Mouse (Mus musculus): ENCODE data around the gene Mrpl48. TPM values are rescaled to one million over a fixed set of nuclear protein-coding genes. Genes with fewer than 3 reads are reported as not detected.

The Mrpl48 gene
- polyA plus RNA-seq, 1 experiment from 2014 or later = 81.2 TPM

DNA sequence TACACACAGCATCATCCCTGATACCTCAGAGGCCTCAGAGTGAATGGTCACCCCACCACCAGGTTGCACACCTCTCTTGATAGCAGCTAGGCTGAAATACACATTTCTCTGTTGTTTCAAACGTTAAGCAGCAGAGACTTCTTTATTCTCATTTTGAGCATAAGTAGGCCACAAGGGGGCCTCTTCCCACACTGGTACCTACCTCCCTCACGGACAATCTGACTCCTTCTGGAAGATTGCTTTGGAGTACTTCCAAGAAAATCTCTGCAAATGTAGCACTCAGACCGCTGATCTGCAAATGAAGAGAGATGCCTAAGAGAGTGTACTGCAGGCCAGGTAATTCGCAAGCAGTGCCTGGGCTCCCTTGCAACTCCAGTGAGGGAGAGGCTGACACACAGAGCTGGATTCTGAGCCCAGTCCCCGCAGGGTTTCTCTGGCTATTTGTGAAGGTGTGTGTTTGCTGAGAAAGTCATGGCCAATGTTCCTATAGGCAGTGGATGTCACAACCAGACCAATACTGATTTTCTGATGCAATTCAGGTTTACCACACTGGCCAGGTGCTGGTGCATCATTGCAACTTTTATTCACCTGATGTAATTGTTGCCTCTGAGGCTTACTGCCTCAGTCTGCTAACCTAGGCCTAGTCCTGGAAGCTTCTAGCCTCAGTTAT is 57.6 kb downstream of the Mrpl48 start:
- Histone ChIP-seq H3K27me3 (no peaks in the 10 kb centered on the region), H3K9me3 (replicated peaks) (no peaks in the 10 kb centered on the region), H3K4me1 (no peaks in the 10 kb centered on the region), H3K9ac (no peak overlapping the region), H3K36me3 (peaks cover 54% of the 10 kb centered on the region), H3K27ac (no peak overlapping the region), H3K4me2 (no peak overlapping the region), H3K4me3 (replicated peaks) (no peak overlapping the region)
- no peak for ATAC-seq (replicated peaks; ENCODE audit: low FRiP score)
- 54% methylated on average over 5 of the region's 5 CpGs for WGBS

DNA sequence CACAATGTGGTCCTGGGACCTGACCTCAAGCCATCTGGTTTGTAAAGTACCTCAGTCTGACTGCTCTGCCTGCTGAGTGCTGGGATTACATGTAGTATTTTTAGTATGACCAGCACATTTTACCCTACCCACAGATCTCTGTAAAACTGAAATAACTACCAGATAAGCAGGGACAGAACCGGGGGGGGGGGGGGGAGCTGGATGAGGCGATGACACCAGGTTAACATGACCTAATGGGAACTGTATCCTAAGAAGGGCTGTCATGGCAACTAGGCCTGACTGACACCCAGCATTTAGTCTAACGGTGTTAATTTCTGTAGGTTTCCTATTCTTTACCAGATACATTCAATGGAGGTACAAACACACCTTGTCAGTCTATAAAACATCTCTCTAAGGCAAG is 58.3 kb downstream of the Mrpl48 start:
- Histone ChIP-seq H3K4me1 (no peaks in the 10 kb centered on the region), H3K27me3 (no peaks in the 10 kb centered on the region), H3K27ac (no peak overlapping the region), H3K9me3 (replicated peaks) (no peaks in the 10 kb centered on the region), H3K4me2 (no peak overlapping the region), H3K4me3 (replicated peaks) (no peak overlapping the region), H3K9ac (no peak overlapping the region), H3K36me3 (peaks cover 54% of the 10 kb centered on the region)
- ATAC-seq (replicated peaks; ENCODE audit: low FRiP score) = no peak
- 89% methylated on average over 3 of the region's 3 CpGs for WGBS

DNA sequence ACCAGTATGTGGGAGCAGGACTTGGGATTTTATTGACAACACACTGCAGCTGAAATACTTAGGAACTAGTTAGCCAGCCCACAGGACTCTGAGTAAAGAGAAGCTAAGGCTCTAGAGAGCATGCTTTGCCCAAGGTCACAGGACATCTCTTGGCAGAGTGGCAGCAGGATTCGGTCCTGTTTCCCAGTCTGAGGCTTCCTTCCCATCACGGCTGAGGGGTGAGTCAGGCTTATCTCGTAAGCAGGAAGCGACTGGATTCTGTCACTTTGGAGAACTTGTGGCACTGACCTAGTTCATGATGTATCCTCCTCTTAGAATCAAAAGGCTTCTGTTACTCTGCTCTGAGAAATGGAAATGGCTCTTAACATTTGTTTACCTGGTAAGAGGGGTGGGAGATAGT is 60.5 kb downstream of the Mrpl48 start:
- WGBS = 82% methylated on average over 4 of the region's 4 CpGs
- H3K4me3 ChIP-seq (replicated peaks) = no peak overlapping the region
- H3K9me3 ChIP-seq (replicated peaks) = no peaks in the 10 kb centered on the region
- H3K4me1 ChIP-seq = no peaks in the 10 kb centered on the region
- no peak overlapping the region for H3K9ac ChIP-seq
- no peak for ATAC-seq (replicated peaks; ENCODE audit: low FRiP score)
- H3K36me3 ChIP-seq = peaks cover 51% of the 10 kb centered on the region
- no peaks in the 10 kb centered on the region for H3K27me3 ChIP-seq
- no peak overlapping the region for H3K4me2 ChIP-seq
- no peak overlapping the region for H3K27ac ChIP-seq

DNA sequence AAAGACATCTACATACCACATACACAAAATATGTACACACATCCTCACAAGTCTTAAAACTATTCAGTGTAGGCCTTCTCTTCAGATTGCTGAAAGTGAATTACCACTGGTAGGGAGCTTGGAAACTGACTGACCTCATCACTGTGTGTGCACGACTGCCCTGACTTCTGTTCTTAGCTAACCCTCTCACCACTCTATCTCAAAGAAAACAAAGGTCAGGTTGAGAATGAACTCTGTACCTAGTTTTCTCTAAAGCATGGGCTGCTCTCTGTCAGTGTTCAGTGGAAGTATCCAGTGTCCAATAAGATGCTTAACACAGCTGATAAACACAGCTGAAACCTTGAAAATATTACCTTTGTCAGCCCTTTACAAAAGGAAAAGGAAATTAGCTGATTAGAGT is 63.7 kb downstream of the Mrpl48 start:
- H3K36me3 ChIP-seq = peaks cover 39% of the 10 kb centered on the region
- 63% methylated on average over 1 of the region's 1 CpGs for WGBS
- H3K9ac ChIP-seq = no peak overlapping the region
- no peak overlapping the region for H3K4me3 ChIP-seq (replicated peaks)
- no peaks in the 10 kb centered on the region for H3K9me3 ChIP-seq (replicated peaks)
- H3K27me3 ChIP-seq = no peaks in the 10 kb centered on the region
- no peak for ATAC-seq (replicated peaks; ENCODE audit: low FRiP score)
- no peak overlapping the region for H3K27ac ChIP-seq
- H3K4me2 ChIP-seq = no peak overlapping the region
- H3K4me1 ChIP-seq = no peaks in the 10 kb centered on the region

DNA sequence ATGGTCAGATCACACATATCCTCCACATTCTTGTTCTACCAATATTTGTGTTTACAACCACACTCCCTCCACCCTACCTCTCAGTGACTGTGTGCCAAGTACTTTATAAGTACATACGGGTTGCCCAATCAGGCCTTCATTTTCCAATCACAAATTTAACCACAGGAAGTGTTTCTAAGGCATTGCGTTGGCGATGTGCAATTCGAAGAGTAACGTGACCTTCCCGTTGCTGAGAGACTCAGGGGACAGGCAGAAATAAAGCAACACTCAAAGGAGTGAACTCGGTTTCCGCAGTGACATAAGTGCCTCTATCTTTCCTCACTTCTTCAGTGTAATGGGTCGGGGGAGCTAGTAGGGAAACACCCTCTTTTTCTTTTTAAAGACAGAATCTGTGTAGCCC is 68.6 kb downstream of the Mrpl48 start:
- H3K27me3 ChIP-seq = no peaks in the 10 kb centered on the region
- no peak overlapping the region for H3K4me2 ChIP-seq
- no peak for ATAC-seq (replicated peaks; ENCODE audit: low FRiP score)
- H3K9me3 ChIP-seq (replicated peaks) = no peaks in the 10 kb centered on the region
- H3K27ac ChIP-seq = no peak overlapping the region
- WGBS = 95% methylated on average over 9 of the region's 9 CpGs
- H3K4me3 ChIP-seq (replicated peaks) = no peak overlapping the region
- peaks cover 21% of the 10 kb centered on the region for H3K36me3 ChIP-seq
- no peak overlapping the region for H3K9ac ChIP-seq
- H3K4me1 ChIP-seq = peaks cover 9% of the 10 kb centered on the region

DNA sequence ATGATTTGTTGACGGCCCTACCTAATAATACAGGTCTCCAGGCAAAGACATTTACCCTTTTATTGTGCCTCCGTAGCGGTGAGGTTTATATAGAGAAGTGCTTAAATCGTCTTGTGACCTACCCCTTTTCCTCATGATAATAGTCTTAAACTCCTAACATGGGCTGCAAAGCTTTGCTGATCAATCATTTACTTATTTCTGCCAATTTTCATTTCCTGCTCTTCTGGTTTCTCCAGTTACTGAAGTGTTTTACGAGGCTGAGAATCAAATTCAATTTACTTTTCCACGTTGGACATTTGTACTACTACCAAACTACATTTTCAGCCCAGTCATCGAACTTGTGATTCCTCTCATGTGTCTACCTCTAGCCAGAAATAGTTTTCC is 70.6 kb downstream of the Mrpl48 start:
- H3K9me3 ChIP-seq (replicated peaks) = no peaks in the 10 kb centered on the region
- peak overlapping the region; percentile 79 for H3K9ac ChIP-seq
- peaks cover 21% of the 10 kb centered on the region for H3K36me3 ChIP-seq
- H3K4me2 ChIP-seq = peak overlapping the region; percentile 72
- H3K27ac ChIP-seq = peak overlapping the region; percentile 95
- H3K27me3 ChIP-seq = no peaks in the 10 kb centered on the region
- no peak for ATAC-seq (replicated peaks; ENCODE audit: low FRiP score)
- peak overlapping the region; percentile 79 for H3K4me3 ChIP-seq (replicated peaks)
- WGBS = 26% methylated on average over 7 of the region's 7 CpGs
- peaks cover 9% of the 10 kb centered on the region for H3K4me1 ChIP-seq

DNA sequence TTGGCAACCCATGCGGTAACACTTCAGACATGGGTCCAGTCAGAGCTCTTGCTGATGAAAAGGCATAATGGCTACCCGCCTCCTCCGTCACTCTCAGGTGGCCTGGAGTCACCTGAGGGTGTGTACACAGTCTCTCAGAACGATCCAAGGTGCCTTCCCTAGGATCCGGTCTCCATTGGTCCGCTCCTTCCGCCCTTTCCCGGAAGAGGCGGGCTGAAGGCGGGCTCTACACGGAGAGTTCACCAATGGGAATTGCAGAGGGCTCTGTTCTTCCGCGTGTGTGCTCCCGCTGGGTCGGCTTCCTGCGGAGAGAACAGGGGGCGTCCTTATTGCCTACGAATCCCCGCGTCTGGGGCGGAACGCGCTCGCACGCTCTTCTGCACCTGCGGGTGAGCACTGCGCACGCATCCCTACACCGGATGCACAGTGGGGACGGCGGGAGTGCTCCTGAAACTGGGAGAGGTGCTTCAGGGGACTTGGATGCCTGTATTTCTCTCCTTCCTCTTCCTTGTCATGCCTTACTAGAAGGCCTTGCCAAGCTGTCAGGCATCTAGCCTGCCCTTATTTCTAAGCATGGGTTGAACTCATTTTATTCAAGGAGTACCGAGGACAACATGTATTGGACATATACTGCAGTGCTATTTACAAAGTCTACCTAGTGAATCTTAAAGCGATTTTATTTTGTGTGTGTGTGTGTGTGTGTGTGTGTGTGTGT is 71.1 kb downstream of the Mrpl48 start, which contains the start of gene Coa4:
Gene Coa4 (plus strand): TSS at position 268 of the 715 bp plus-strand sequence.
- H3K36me3 ChIP-seq = peaks cover 21% of the 10 kb centered on the region
- peak within 1 kb of the TSS; percentile 79 for H3K9ac ChIP-seq
- H3K27me3 ChIP-seq = no peaks in the 10 kb centered on the region
- peak within 1 kb of the TSS; percentile 79 for H3K4me3 ChIP-seq (replicated peaks)
- no peaks in the 10 kb centered on the region for H3K9me3 ChIP-seq (replicated peaks)
- peak within 1 kb of the TSS; percentile 95 for H3K27ac ChIP-seq
- H3K4me1 ChIP-seq = peaks cover 9% of the 10 kb centered on the region
- H3K4me2 ChIP-seq = peak within 1 kb of the TSS; percentile 72
- under 1% methylated on average over 33 of the region's 33 CpGs for WGBS
- peak; percentile 99 for ATAC-seq (replicated peaks; ENCODE audit: low FRiP score)

DNA sequence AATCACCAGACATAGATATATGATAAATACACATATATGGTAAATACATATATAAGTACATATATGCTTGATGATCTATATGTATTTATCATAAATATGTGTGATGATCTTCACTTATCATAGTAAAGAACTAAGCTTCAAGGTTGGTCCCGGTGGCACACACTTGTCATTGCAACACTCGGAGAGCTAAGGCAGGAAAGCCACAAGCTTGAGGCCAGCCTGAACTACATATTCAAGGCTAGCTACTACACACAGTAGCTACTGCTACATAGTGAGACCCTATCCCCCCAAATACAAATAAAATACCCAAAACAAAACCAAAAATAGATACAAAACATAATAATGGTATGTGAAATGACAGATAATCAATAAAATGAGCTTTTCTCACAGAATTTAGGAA is 72.3 kb downstream of the Mrpl48 start:
- Histone ChIP-seq H3K36me3 (peaks cover 21% of the 10 kb centered on the region), H3K4me2 (peak overlapping the region; percentile 72), H3K9ac (no peak overlapping the region), H3K27me3 (no peaks in the 10 kb centered on the region), H3K4me3 (replicated peaks) (peak overlapping the region; percentile 79; the same call in 1 of the 2 replicates), H3K27ac (no peak overlapping the region), H3K9me3 (replicated peaks) (no peaks in the 10 kb centered on the region), H3K4me1 (peaks cover 9% of the 10 kb centered on the region)
- WGBS = 85% methylated on average over 2 of the region's 2 CpGs
- ATAC-seq (replicated peaks; ENCODE audit: low FRiP score) = no peak

DNA sequence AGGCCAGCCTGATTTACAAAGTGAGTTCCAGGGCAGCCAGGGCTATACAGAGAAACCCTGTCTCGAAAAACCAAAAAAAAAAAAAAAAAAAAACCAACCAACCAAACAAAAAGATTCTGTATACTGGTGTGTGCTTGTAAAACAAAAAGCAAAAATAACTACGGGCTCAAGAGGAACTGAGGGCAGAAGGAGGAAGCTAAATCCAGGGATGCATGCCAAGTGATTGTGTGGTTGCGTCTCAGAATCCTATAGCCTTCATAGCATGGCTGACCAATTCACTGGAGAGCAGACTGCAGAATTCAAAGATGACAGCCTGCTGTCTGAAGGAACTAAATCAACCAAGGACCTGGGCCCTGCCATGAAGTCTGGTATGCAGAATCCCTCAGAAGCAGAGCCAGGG is 73.9 kb downstream of the Mrpl48 start:
- no peak overlapping the region for H3K27ac ChIP-seq
- no peak overlapping the region for H3K9ac ChIP-seq
- no peak overlapping the region for H3K4me3 ChIP-seq (replicated peaks)
- peaks cover 9% of the 10 kb centered on the region for H3K4me1 ChIP-seq
- 90% methylated on average over 3 of the region's 3 CpGs for WGBS
- no peak for ATAC-seq (replicated peaks; ENCODE audit: low FRiP score)
- H3K27me3 ChIP-seq = no peaks in the 10 kb centered on the region
- no peaks in the 10 kb centered on the region for H3K9me3 ChIP-seq (replicated peaks)
- peaks cover 6% of the 10 kb centered on the region for H3K36me3 ChIP-seq
- H3K4me2 ChIP-seq = no peak overlapping the region

DNA sequence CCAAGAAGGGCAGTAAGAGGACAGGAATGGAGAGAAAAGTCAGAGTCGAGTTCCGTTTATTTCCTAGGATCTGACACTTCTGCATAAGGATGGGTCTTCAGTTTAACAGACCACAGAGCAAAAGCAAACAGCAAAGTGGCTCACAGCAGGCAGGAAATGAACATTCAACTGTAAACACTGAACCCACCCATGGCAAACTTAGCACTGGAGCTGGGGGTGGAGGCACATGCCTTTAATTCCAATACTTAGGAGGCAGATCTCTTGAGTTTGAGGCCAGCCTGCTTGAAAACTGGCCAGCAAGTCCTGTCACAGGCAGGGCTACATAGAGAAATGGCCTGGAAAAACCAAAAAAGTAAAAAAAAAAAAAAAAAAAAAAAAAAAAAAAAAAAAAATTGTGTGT is 74.6 kb downstream of the Mrpl48 start:
- no peak overlapping the region for H3K4me3 ChIP-seq (replicated peaks)
- H3K9me3 ChIP-seq (replicated peaks) = no peaks in the 10 kb centered on the region
- H3K27ac ChIP-seq = no peak overlapping the region
- H3K9ac ChIP-seq = no peak overlapping the region
- peaks cover 9% of the 10 kb centered on the region for H3K4me1 ChIP-seq
- no peaks in the 10 kb centered on the region for H3K36me3 ChIP-seq
- no peak for ATAC-seq (replicated peaks; ENCODE audit: low FRiP score)
- H3K4me2 ChIP-seq = no peak overlapping the region
- H3K27me3 ChIP-seq = no peaks in the 10 kb centered on the region
- 75% methylated on average over 2 of the region's 2 CpGs for WGBS

DNA sequence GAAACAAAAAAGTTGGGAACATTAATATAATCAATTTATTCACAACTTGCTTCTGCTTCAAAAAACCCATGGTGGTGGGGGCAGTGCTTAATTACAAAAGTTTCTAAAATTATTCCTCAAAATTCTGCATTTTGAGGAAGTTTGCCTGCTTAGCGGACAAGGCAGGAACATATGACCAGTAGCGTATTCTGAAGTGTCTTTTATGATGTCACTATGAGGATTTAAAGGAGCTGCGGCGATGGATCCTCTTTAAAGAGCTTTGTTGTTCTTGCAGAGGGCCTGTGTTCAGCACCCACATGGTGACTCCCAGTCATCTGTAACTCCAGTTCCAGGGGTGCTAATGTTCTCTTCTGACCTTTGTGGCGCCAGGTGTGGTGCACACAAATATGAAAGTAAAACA is 77.3 kb downstream of the Mrpl48 start:
- Histone ChIP-seq H3K36me3 (no peaks in the 10 kb centered on the region), H3K4me1 (no peaks in the 10 kb centered on the region), H3K9me3 (replicated peaks) (no peaks in the 10 kb centered on the region), H3K27ac (no peak overlapping the region), H3K4me3 (replicated peaks) (no peak overlapping the region), H3K27me3 (no peaks in the 10 kb centered on the region), H3K4me2 (no peak overlapping the region), H3K9ac (no peak overlapping the region)
- WGBS = 90% methylated on average over 5 of the region's 5 CpGs
- no peak for ATAC-seq (replicated peaks; ENCODE audit: low FRiP score)

DNA sequence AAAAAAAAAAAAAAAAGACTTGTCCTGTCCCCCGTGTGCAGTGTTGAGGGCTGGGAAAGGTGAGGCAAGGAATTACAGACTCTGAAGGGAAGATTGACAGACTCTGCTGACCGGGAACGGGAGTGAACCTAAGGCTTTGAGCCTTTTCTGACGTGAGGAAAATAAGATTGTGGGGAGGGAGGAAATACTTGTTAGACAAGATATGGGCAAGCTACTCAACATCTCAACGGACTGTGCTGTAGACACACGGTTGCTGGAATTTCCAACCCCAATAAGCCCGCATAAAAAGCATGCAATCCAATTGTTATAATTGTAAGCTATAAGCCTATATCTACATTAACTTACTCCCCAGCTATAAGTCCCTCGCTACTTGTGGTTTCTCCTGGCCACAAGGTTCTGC is 83.4 kb downstream of the Mrpl48 start:
- no peak overlapping the region for H3K27ac ChIP-seq
- H3K9me3 ChIP-seq (replicated peaks) = no peaks in the 10 kb centered on the region
- H3K4me1 ChIP-seq = no peaks in the 10 kb centered on the region
- H3K36me3 ChIP-seq = no peaks in the 10 kb centered on the region
- H3K4me3 ChIP-seq (replicated peaks) = no peak overlapping the region
- WGBS = 65% methylated on average over 8 of the region's 8 CpGs
- H3K4me2 ChIP-seq = no peak overlapping the region
- H3K9ac ChIP-seq = no peak overlapping the region
- H3K27me3 ChIP-seq = no peaks in the 10 kb centered on the region
- ATAC-seq (replicated peaks; ENCODE audit: low FRiP score) = no peak

Data from kidney, embryonic 15.5 days (tissue).